Mouse (Mus musculus): Measurements from ENCODE around the gene Zfhx3.

Gene Zfhx3

GRCm38 (mm10) chr8:108594361-108595060, 652.1 kb downstream of the Zfhx3 start:
- no peak for DNase-seq (ENCODE audit: low spot score in 2 of 2)

- DNase-seq (ENCODE audit: low spot score in 2 of 2): no peak
These were observed 652.6 kb downstream of the Zfhx3 start for GRCm38 (mm10) chr8:108595061-108595419.

- no peak for DNase-seq (ENCODE audit: low spot score in 2 of 2)
These were observed 653.5 kb downstream of the Zfhx3 start for GRCm38 (mm10) chr8:108595721-108596495.

- no peak for DNase-seq (ENCODE audit: low spot score in 2 of 2)
These were observed 656.6 kb downstream of the Zfhx3 start for GRCm38 (mm10) chr8:108599003-108599402.

- DNase-seq (ENCODE audit: low spot score in 2 of 2): no peak
These were observed 657.1 kb downstream of the Zfhx3 start for GRCm38 (mm10) chr8:108599558-108599957.

GRCm38 (mm10) chr8:108608678-108609077, 666.2 kb downstream of the Zfhx3 start:
- no peak for DNase-seq (ENCODE audit: low spot score in 2 of 2)

- DNase-seq (ENCODE audit: low spot score in 2 of 2): no peak
These were observed 666.7 kb downstream of the Zfhx3 start for GRCm38 (mm10) chr8:108609114-108609513.

- DNase-seq (ENCODE audit: low spot score in 2 of 2): no peak
These were observed 668.8 kb downstream of the Zfhx3 start for GRCm38 (mm10) chr8:108611141-108611674.

GRCm38 (mm10) chr8:108611792-108612413, 669.5 kb downstream of the Zfhx3 start:
- DNase-seq (ENCODE audit: low spot score in 2 of 2): peak in 1 of 2 experiments; percentile 23

- no peak for DNase-seq (ENCODE audit: low spot score in 2 of 2)
These were observed 670.4 kb downstream of the Zfhx3 start for GRCm38 (mm10) chr8:108612815-108613214.

- no peak for DNase-seq (ENCODE audit: low spot score in 2 of 2)
These were observed 670.8 kb downstream of the Zfhx3 start for GRCm38 (mm10) chr8:108613280-108613679.

- no peak for DNase-seq (ENCODE audit: low spot score in 2 of 2)
These were observed 678.9 kb downstream of the Zfhx3 start for GRCm38 (mm10) chr8:108621296-108621695.

GRCm38 (mm10) chr8:108623660-108624059, 681.2 kb downstream of the Zfhx3 start:
- DNase-seq (ENCODE audit: low spot score in 2 of 2): no peak

GRCm38 (mm10) chr8:108625571-108626120, 683.2 kb downstream of the Zfhx3 start:
- DNase-seq (ENCODE audit: low spot score in 2 of 2): no peak

GRCm38 (mm10) chr8:108631069-108631468, 688.6 kb downstream of the Zfhx3 start:
- DNase-seq (ENCODE audit: low spot score in 2 of 2): peak in 1 of 2 experiments; percentile 17

GRCm38 (mm10) chr8:108634282-108634681, 691.8 kb downstream of the Zfhx3 start:
- DNase-seq (ENCODE audit: low spot score in 2 of 2): no peak

GRCm38 (mm10) chr8:108637887-108638286, 695.4 kb downstream of the Zfhx3 start:
- no peak for DNase-seq (ENCODE audit: low spot score in 2 of 2)

GRCm38 (mm10) chr8:108645660-108646059, 703.2 kb downstream of the Zfhx3 start:
- DNase-seq (ENCODE audit: low spot score in 2 of 2): no peak

GRCm38 (mm10) chr8:108647556-108647955, 705.1 kb downstream of the Zfhx3 start:
- peak in 1 of 2 experiments; percentile 18 for DNase-seq (ENCODE audit: low spot score in 2 of 2)

GRCm38 (mm10) chr8:108648993-108649392, 706.5 kb downstream of the Zfhx3 start:
- DNase-seq (ENCODE audit: low spot score in 2 of 2): no peak

- no peak for DNase-seq (ENCODE audit: low spot score in 2 of 2)
These were observed 708.4 kb downstream of the Zfhx3 start for GRCm38 (mm10) chr8:108650837-108651236.

- DNase-seq (ENCODE audit: low spot score in 2 of 2): no peak
These were observed 719.1 kb downstream of the Zfhx3 start for GRCm38 (mm10) chr8:108661486-108662093.

All from spleen, postnatal 4 days (tissue).